Mouse (Mus musculus) liver, embryonic 14.5 days (tissue): Measurements from ENCODE around the gene Hoxd11. TPM values are rescaled to one million over a fixed set of nuclear protein-coding genes. Genes with fewer than 3 reads are reported as not detected.

Experiments
- ATAC-seq: fragments of 200-750 bp; cut with Nextera tagmentation; 2 replicates; pipeline ENCODE4 v1.8.0; 2017; ENCODE audit warnings: moderate number of reproducible peaks, mild to moderate bottlenecking, moderate library complexity; ENCODE audit not compliant: insufficient read depth
- DNase-seq, 3 experiments: peaks; one replicate each; pipeline ENCODE4 v3.0.0-alpha.2; 2012 to 2013; ENCODE audit warnings: low read depth in 3 of 3, low spot score in 3 of 3
- H3K27ac ChIP-seq: fragments of 300-500 bp; sonication (generic); 2 replicates; pipeline ENCODE4 v1.5.1; 2014; ENCODE audit warnings: moderate library complexity, mild to moderate bottlenecking, control low read depth, inconsistent platforms
- H3K27me3 ChIP-seq: fragments of 300-500 bp; sonication (generic); 2 replicates; pipeline ENCODE4 v1.6.1; 2014; ENCODE audit warnings: mild to moderate bottlenecking, low read length, moderate library complexity; ENCODE audit not compliant: control insufficient read depth, insufficient read depth
- H3K36me3 ChIP-seq: fragments of 300-500 bp; sonication (generic); replicated peaks from 2 replicates; pipeline ENCODE4 v1.6.1; 2014; ENCODE audit warnings: low read depth; ENCODE audit not compliant: control insufficient read depth, insufficient read depth
- H3K4me1 ChIP-seq, 2 experiments: fragments of 200-500 bp in 1 of 2; fragments of 300-500 bp in 1 of 2; sonication (generic) in 1 of 2; replicated peaks; 2 replicates each; pipeline ENCODE4 v1.6.1; 2012 to 2014; ENCODE audit warnings: antibody characterized with exemption in 1 of 2, inconsistent platforms in 1 of 2, low read length in 1 of 2; ENCODE audit not compliant: control insufficient read depth in 2 of 2, insufficient read depth in 2 of 2
- H3K4me2 ChIP-seq: fragments of 300-500 bp; sonication (generic); 2 replicates; pipeline ENCODE4 v1.6.1; 2014; ENCODE audit warnings: low read depth, mild to moderate bottlenecking, control low read depth, moderate library complexity
- H3K4me3 ChIP-seq, 2 experiments: fragments of 200-500 bp in 1 of 2; fragments of 300-500 bp in 1 of 2; sonication (generic) in 1 of 2; 2 replicates each; pipeline ENCODE4 v1.5.1; 2012 to 2014; ENCODE audit warnings: low read depth in 2 of 2, low read length in 2 of 2, mild to moderate bottlenecking in 2 of 2, control low read depth in 1 of 2, inconsistent platforms in 1 of 2, moderate library complexity in 1 of 2; ENCODE audit not compliant: insufficient read depth in 1 of 2
- H3K9ac ChIP-seq: fragments of 300-500 bp; sonication (generic); replicated peaks from 2 replicates; pipeline ENCODE4 v1.6.1; 2014; ENCODE audit warnings: mild to moderate bottlenecking, control low read depth, moderate library complexity
- H3K9me3 ChIP-seq: fragments of 300-500 bp; sonication (generic); 2 replicates; pipeline ENCODE4 v1.6.1; 2016; ENCODE audit warnings: low read length, mixed read lengths; ENCODE audit not compliant: control insufficient read depth
- CTCF ChIP-seq: IDR thresholded peaks from 2 replicates; pipeline ENCODE4 v1.5.1; 2016; ENCODE audit warnings: antibody characterized with exemption, low read depth, control low read depth
- EP300 ChIP-seq: IDR thresholded peaks from 2 replicates; pipeline ENCODE4 v1.6.1; 2016; ENCODE audit warnings: antibody characterized with exemption, low read depth
- WGBS: fragments of 180-500 bp; shearing (Covaris S2); extraction: QIAGEN DNeasy Blood & Tissue Kit; methylation state at CpG from one replicate; pipeline ENCODE4 v1.1.7; 2014; ENCODE audit not compliant: insufficient replicate concordance; 5-methylcytosine and 5-hydroxymethylcytosine counted together
- polyA plus RNA-seq, 2 experiments: library from polyadenylated mRNA; depleted of rRNA in 1 of 2; stranded (reverse) in 1 of 2; unstranded in 1 of 2; fragments of >200 nt; fragmentation: Nextera tagmentation in 1 of 2; extraction: Ambion mirVana in 1 of 2; gene quantifications; 2 replicates each; pipeline versions ENCODE4 v1.2.1 to v1.2.3; 2012 to 2014

Hoxd11 gene
- polyA plus RNA-seq, 2 experiments: 0.09 TPM; not detected in 1

DNA sequence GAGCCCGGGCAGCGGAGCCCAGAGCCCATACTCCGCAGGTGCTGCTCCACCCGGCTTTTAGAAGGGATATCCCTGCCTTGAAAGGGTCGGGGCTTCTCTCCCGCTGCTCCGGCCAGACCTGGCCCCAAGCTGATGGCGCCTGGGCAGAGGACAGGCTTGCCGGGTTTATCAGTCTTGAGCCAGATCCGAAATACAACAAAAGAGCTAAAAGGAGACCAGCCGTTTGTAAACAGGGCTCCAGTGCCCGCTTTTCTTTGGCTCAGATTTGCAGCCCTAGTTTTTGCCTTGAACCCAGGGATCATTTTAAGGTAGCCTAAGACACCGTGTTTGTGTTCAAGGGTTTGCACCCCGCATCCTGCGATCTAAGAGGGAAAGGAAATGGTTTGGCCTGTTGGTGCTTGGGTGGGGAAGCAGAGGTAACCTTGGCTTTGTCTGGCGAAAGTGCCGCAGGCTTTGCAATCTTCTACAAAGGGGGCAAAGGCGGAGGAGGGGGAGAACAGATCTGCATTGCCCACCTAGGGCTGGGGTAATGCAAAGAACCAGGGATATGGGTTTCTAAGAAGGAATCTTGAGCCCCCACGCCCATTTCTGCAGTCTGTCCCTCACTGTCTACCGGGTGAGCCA lies 13.6 kb downstream of the Hoxd11 start:
- Histone ChIP-seq H3K27ac (no peak overlapping the region), H3K4me3 (no peak overlapping the region), H3K4me1 (no peaks in the 10 kb centered on the region), H3K4me2 (no peak overlapping the region), H3K27me3 (peaks cover 100% of the 10 kb centered on the region), H3K9ac (no peak overlapping the region), H3K36me3 (no peaks in the 10 kb centered on the region), H3K9me3 (no peaks in the 10 kb centered on the region)
- DNase-seq: no peak
- ATAC-seq: no peak
- no peak for TF ChIP-seq CTCF
- 2% methylated on average over 20 of the region's 20 CpGs for WGBS

DNA sequence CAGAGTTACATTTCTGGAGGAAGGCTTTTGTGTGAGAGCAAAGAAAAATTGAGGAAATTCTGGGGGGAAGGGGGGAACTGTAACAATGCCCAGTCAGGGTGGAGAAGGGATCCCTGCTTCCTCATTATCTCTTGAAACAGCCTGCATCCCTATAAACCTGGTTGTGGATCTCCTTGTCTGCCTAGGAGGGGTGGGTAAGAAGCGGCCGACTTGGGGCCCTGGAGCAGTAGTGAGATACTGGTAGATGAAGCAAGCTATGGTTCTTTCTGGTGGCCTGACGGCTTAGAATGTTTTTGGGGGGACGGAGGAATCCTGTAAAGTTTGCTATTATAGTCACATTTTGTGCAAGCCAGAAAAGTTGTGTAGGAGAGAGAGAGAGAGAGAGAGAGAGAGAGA lies 14.1 kb downstream of the Hoxd11 start:
- no peaks in the 10 kb centered on the region for H3K4me1 ChIP-seq
- H3K4me2 ChIP-seq: no peak overlapping the region
- no peak overlapping the region for H3K9ac ChIP-seq
- 10% methylated on average over 4 of the region's 4 CpGs for WGBS
- H3K4me3 ChIP-seq: no peak overlapping the region
- DNase-seq (no peak), ATAC-seq (no peak)
- H3K27me3 ChIP-seq: peaks cover 100% of the 10 kb centered on the region
- H3K9me3 ChIP-seq: no peaks in the 10 kb centered on the region
- H3K27ac ChIP-seq: no peak overlapping the region
- TF ChIP-seq EP300 (no peak), CTCF (no peak)
- no peaks in the 10 kb centered on the region for H3K36me3 ChIP-seq

DNA sequence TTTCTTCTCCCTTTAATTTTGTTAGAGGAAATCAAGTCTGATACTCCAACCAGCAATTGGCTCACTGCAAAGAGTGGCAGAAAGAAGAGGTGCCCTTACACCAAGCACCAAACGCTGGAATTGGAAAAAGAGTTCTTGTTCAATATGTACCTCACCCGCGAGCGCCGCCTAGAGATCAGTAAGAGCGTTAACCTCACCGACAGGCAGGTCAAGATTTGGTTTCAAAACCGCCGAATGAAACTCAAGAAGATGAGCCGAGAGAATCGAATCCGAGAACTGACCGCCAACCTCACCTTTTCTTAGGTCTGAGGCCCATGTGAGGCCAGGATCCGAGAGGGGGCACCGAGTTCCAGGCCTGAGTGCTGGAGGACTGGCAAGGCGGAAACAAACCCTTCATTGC lies 14.7 kb downstream of the Hoxd11 start:
- H3K4me3 ChIP-seq: no peak overlapping the region
- 3% methylated on average over 16 of the region's 16 CpGs for WGBS
- DNase-seq: peak in 1 of 3 experiments; percentile 13
- no peaks in the 10 kb centered on the region for H3K36me3 ChIP-seq
- no peak overlapping the region for H3K9ac ChIP-seq
- TF ChIP-seq CTCF (peak; percentile 31; the same call in 1 of the 2 replicates), EP300 (no peak)
- H3K4me2 ChIP-seq: no peak overlapping the region
- H3K4me1 ChIP-seq: no peaks in the 10 kb centered on the region
- H3K27ac ChIP-seq: no peak overlapping the region
- peaks cover 100% of the 10 kb centered on the region for H3K27me3 ChIP-seq
- no peak for ATAC-seq
- no peaks in the 10 kb centered on the region for H3K9me3 ChIP-seq

DNA sequence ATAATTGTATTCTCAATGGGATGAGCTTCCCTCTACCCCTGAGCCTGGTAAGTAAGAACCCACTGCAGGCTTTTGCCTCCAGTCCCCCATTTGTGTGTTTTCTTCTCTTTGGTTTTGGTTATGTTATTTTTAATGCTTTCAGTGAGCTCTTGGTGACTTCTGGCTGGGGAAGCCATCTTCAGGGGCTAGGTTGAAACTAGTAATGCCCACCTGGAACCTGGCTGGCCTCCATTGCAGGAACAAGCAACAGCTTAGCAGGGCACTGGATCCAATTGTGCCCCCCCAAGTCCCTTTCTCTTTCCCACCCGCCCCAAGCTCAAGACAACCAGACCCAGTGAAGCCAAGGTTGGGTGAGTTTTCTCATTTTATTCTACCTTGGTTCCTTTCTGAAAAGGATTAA lies 16.0 kb downstream of the Hoxd11 start:
- no peaks in the 10 kb centered on the region for H3K4me1 ChIP-seq
- H3K4me3 ChIP-seq: no peak overlapping the region
- DNase-seq: no peak
- TF ChIP-seq CTCF (no peak), EP300 (no peak)
- H3K9ac ChIP-seq: no peak overlapping the region
- H3K9me3 ChIP-seq: no peaks in the 10 kb centered on the region
- WGBS: 6% methylated on average over 1 of the region's 1 CpGs
- H3K36me3 ChIP-seq: no peaks in the 10 kb centered on the region
- ATAC-seq: no peak
- H3K27ac ChIP-seq: no peak overlapping the region
- peaks cover 100% of the 10 kb centered on the region for H3K27me3 ChIP-seq
- H3K4me2 ChIP-seq: no peak overlapping the region

DNA sequence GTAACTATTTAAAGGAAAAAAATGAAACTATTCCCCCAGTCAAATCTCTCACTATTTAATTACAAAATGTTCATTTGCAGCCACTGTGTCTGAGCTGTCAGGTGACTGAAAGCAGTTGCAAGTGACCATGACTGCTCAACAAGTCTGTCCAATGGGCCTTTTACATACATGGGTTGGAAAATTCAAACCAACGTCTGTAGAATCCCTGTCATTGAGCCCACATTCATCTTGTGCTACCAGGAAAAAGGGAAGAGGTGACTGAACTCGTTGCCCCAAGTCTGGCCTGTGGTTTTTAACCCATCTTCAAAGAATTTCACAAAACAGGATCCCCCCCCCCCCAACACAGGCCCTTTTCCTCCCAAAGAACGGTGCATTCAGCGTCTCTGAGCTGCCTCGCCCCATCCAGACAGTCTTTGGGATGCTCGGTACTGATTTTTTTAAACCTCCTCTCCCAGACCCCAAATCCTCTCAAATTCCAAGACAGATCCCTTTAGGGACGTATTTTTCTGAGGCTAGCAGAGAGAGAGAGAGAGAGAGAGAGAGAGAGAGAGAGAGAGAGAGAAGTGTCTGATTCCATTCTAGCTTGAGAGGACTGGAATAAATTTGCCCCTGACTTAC lies 16.6 kb downstream of the Hoxd11 start:
- H3K27me3 ChIP-seq: peaks cover 100% of the 10 kb centered on the region
- DNase-seq: no peak
- WGBS: 10% methylated on average over 7 of the region's 7 CpGs

More for the DNA sequence above, 16.6 kb downstream of the Hoxd11 start:
- ATAC-seq: no peak
- Histone ChIP-seq H3K4me1 (no peaks in the 10 kb centered on the region), H3K9ac (no peak overlapping the region), H3K27ac (no peak overlapping the region), H3K36me3 (no peaks in the 10 kb centered on the region), H3K9me3 (no peaks in the 10 kb centered on the region), H3K4me2 (no peak overlapping the region), H3K4me3 (no peak overlapping the region)
- TF ChIP-seq CTCF (no peak), EP300 (no peak)
